Mouse (Mus musculus) liver, embryonic 15.5 days (tissue): ENCODE measurements around the gene Tprn. TPM values are rescaled to one million over a fixed set of nuclear protein-coding genes. Genes with fewer than 3 reads are reported as not detected.
A peak's percentile ranks its signal among the peaks of the same experiment; 100 is the strongest.

ENCODE experiments used
- ATAC-seq: fragments of 200-750 bp; cut with Nextera tagmentation; 2 replicates; pipeline ENCODE4 v1.8.0; 2017; ENCODE audit warnings: moderate number of reproducible peaks, mild to moderate bottlenecking, moderate library complexity; ENCODE audit not compliant: insufficient read depth
- H3K27ac ChIP-seq: fragments of 300-500 bp; sonication (generic); replicated peaks from 2 replicates; pipeline ENCODE4 v1.5.1; 2015; ENCODE audit warnings: mild to moderate bottlenecking, inconsistent platforms
- H3K27me3 ChIP-seq: fragments of 300-500 bp; sonication (generic); 2 replicates; pipeline ENCODE4 v1.6.1; 2015; ENCODE audit warnings: mild to moderate bottlenecking, inconsistent platforms
- H3K36me3 ChIP-seq: fragments of 300-500 bp; sonication (generic); replicated peaks from 2 replicates; pipeline ENCODE4 v1.6.1; 2015; ENCODE audit warnings: moderate library complexity, mild to moderate bottlenecking, inconsistent platforms
- H3K4me1 ChIP-seq: fragments of 300-500 bp; sonication (generic); replicated peaks from 2 replicates; pipeline ENCODE4 v1.6.1; 2015; ENCODE audit warnings: inconsistent platforms
- H3K4me2 ChIP-seq: fragments of 300-500 bp; sonication (generic); 2 replicates; pipeline ENCODE4 v1.6.1; 2015; ENCODE audit warnings: moderate library complexity, mild to moderate bottlenecking, inconsistent platforms
- H3K4me3 ChIP-seq: fragments of 300-500 bp; sonication (generic); replicated peaks from 2 replicates; pipeline ENCODE4 v1.5.1; 2015; ENCODE audit warnings: mild to moderate bottlenecking, inconsistent platforms
- H3K9ac ChIP-seq: fragments of 300-500 bp; sonication (generic); 2 replicates; pipeline ENCODE4 v1.6.1; 2015; ENCODE audit warnings: moderate library complexity, mild to moderate bottlenecking, inconsistent platforms
- H3K9me3 ChIP-seq: fragments of 300-500 bp; sonication (generic); replicated peaks from 2 replicates; pipeline ENCODE4 v1.6.1; 2016; ENCODE audit warnings: inconsistent platforms
- WGBS: fragments of 180-500 bp; shearing (Covaris S2); methylation state at CpG from one replicate; pipeline ENCODE4 v1.1.7; 2015; ENCODE audit warnings: mixed read lengths; ENCODE audit not compliant: insufficient replicate concordance; 5-methylcytosine and 5-hydroxymethylcytosine counted together
- polyA plus RNA-seq: library from polyadenylated mRNA; unstranded; fragments of >200 nt; fragmentation: Nextera tagmentation; extraction: Ambion mirVana; gene quantifications from 2 replicates; pipeline ENCODE4 v1.2.1, GENCODE M21; 2015

Tprn gene
- polyA plus RNA-seq, 1 experiment from 2014 or later, result 3.9 TPM

DNA sequence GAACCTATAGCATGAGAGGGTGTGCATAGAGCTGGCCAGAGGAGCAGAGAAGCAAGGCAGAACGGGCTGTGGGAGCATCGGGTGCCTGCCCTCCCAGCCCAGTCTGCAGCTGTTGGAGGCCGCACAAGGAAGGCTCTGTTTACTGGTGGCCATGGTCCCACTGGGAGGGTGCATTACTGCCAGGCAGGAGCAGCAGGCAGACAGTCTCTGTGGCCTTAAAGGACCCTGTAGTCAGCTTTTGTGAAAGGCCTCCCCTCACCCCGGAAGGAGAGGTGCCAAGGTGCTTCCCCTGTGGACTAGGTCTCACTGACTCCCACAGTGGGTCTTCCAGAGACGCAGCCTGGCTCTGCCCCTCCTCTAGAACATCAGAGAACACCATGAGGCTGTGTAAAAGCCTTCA lies 35.6 kb upstream of the Tprn start:
- H3K27ac ChIP-seq, result peak overlapping the region; percentile 2; the same call in 1 of the 2 replicates
- peaks cover 17% of the 10 kb centered on the region for H3K27me3 ChIP-seq
- H3K36me3 ChIP-seq, result peaks cover 20% of the 10 kb centered on the region
- H3K9ac ChIP-seq, result no peak overlapping the region
- no peak overlapping the region for H3K4me2 ChIP-seq
- no peaks in the 10 kb centered on the region for H3K9me3 ChIP-seq
- peaks cover 43% of the 10 kb centered on the region for H3K4me1 ChIP-seq
- no peak overlapping the region for H3K4me3 ChIP-seq
- ATAC-seq, result no peak
- 80% methylated on average over 5 of the region's 5 CpGs for WGBS

DNA sequence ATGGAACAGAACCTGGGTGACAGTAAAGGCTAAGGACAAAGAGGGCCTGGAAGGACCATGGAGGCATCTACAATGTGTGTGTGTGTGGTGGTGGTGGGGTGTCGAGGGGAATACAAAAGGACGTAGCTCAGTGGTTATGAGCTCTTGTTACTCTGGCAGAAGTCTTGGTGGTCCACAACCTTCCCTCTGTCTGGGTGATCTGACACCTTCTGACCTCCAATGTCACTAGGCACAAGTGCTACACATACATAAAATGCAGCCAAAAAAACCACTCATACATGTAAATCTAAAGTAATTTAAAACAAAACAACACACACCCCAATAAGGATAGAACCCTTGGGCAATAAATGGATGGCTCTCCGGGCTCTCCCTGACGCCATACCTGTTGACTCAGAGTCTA lies 35.0 kb upstream of the Tprn start:
- peaks cover 15% of the 10 kb centered on the region for H3K36me3 ChIP-seq
- no peak overlapping the region for H3K4me3 ChIP-seq
- 91% methylated on average over 4 of the region's 4 CpGs for WGBS
- ATAC-seq, result no peak
- no peak overlapping the region for H3K4me2 ChIP-seq
- H3K27me3 ChIP-seq, result peaks cover 17% of the 10 kb centered on the region
- peaks cover 41% of the 10 kb centered on the region for H3K4me1 ChIP-seq
- no peaks in the 10 kb centered on the region for H3K9me3 ChIP-seq
- peak overlapping the region; percentile 71; the same call in 1 of the 2 replicates for H3K27ac ChIP-seq
- H3K9ac ChIP-seq, result no peak overlapping the region

DNA sequence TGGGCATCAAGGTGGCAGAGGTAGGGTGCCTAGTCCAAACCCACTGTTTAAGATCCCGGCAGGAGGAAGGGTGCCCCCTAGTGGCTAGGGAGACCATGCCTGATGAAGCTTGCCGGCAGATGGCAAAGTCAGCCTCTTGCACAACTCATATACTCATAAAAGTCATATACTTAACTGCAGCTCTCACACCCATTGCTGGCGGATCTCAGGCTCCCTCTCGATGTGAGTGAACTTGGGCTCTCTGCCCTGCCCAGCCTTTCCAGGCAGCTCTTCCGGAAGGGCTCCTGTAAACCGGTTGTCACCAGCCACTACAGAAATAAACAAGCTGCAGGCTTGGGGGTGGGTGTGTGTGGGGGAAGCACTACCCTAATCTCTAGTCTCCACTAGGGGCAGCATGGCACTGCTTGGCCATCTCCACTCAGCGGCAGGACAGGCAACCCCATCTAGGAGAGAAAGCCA lies 34.0 kb upstream of the Tprn start:
- H3K9ac ChIP-seq, result peak overlapping the region; percentile 46

DNA sequence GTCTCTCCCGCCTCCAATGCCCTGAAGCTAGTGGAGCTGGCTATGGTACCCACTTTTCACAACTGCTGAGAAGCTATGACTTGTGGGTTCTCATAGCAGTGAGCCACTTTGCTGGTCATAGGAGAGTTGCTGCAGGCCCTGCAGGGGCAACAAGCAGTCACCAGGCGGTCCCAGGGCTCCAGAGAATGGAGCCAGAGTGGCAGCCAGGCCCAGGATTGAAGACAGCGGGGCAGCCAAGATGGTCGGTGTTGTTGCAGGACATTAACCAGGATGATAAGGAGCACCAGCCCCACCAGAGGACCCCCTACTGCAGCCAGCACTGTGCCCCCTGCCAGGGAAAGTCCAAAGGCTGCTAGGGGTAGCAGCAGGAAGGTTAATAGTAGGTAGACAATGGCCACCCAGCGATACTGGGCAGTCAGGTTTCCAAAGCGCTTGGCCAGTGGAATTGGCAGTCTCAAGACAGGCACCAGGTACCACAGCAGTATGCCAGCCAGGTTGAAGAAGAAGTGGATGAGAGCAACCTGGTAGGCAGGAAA lies 33.4 kb upstream of the Tprn start:
- WGBS, result 71% methylated on average over 6 of the region's 6 CpGs
- Histone ChIP-seq H3K27ac (no peak overlapping the region), H3K4me3 (peak overlapping the region; percentile 44; the same call in 1 of the 2 replicates), H3K36me3 (no peaks in the 10 kb centered on the region), H3K27me3 (peaks cover 25% of the 10 kb centered on the region), H3K9me3 (no peaks in the 10 kb centered on the region), H3K4me1 (peaks cover 42% of the 10 kb centered on the region), H3K4me2 (peak overlapping the region; percentile 70), H3K9ac (no peak overlapping the region)
- ATAC-seq, result no peak

More for the DNA sequence above, 34.0 kb upstream of the Tprn start:
- Histone ChIP-seq H3K4me1 (peaks cover 40% of the 10 kb centered on the region), H3K36me3 (peaks cover 4% of the 10 kb centered on the region), H3K4me2 (peak overlapping the region; percentile 70), H3K27me3 (peaks cover 25% of the 10 kb centered on the region), H3K9me3 (no peaks in the 10 kb centered on the region), H3K4me3 (peak overlapping the region; percentile 44), H3K27ac (peak overlapping the region; percentile 71)
- under 1% methylated on average over 7 of the region's 7 CpGs for WGBS
- ATAC-seq, result no peak

DNA sequence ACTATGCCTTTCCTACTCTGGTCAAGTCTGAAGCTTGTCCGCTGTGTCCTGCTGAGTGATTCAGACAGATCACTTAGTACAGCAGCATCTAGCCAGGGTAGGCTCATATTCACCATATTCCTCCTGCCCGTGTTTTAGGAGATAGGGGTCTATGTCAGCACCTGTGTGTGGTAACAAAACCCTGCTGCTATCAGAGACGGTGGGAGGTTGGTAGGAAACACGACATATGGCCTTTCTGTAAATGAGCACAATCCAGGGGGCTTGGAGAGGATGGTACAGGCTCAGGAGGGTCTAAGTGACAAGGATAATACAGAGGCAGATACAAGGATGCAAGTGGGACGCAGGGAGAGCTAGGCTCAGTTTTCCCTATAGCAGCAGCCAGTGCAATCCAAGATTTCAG lies 32.8 kb upstream of the Tprn start:
- no peak overlapping the region for H3K9ac ChIP-seq
- no peak overlapping the region for H3K27ac ChIP-seq
- no peak for ATAC-seq
- H3K4me1 ChIP-seq, result peaks cover 47% of the 10 kb centered on the region
- H3K36me3 ChIP-seq, result no peaks in the 10 kb centered on the region
- peaks cover 25% of the 10 kb centered on the region for H3K27me3 ChIP-seq
- WGBS, result 71% methylated on average over 5 of the region's 5 CpGs
- H3K4me2 ChIP-seq, result no peak overlapping the region
- H3K4me3 ChIP-seq, result no peak overlapping the region
- H3K9me3 ChIP-seq, result no peaks in the 10 kb centered on the region

DNA sequence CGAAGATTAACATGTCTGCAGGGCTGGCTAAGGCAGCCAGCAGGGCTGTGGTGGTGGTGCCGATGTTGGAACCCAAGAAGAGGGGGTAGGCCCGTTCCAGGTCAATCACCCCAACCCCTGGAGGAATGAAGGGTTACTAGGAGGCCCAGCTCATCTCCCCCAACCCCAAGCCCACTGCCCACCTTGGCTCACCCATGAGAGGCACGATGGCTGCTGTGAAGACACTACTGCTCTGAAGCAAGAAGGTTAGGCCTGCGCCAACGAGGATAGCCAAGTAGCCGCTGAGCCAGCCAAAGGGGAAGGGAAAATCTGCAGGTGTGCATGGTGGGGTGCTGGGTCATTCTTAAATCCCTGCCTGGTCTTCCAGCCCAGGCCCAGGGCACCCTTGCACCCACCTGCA lies 31.8 kb upstream of the Tprn start:
- Histone ChIP-seq H3K4me3 (no peak overlapping the region), H3K4me1 (peaks cover 45% of the 10 kb centered on the region), H3K27ac (no peak overlapping the region), H3K9ac (no peak overlapping the region), H3K9me3 (no peaks in the 10 kb centered on the region), H3K27me3 (peaks cover 31% of the 10 kb centered on the region), H3K4me2 (no peak overlapping the region), H3K36me3 (no peaks in the 10 kb centered on the region)
- ATAC-seq, result no peak
- WGBS, result 75% methylated on average over 7 of the region's 7 CpGs

DNA sequence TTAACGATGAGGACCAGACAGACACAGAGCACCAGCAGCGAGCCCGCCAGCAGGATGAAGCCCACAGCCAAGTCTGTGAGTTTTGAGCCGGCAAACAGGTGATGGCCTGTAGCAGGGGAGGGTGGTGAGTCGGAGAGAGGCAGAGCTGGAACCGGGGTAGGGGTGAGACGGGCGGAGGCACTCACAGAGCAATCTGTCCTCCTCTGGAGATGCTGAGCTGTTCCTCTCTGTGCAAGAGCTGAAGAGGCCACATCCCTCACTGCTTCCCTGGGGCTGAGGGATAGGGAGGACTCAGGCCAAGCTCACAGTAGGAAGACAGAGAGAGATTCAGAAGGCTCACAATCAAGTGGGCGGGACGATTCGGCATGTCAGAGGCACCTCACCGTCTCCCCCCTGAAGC lies 31.4 kb upstream of the Tprn start:
- Histone ChIP-seq H3K27me3 (peaks cover 31% of the 10 kb centered on the region), H3K9me3 (no peaks in the 10 kb centered on the region), H3K4me3 (no peak overlapping the region), H3K27ac (no peak overlapping the region), H3K36me3 (no peaks in the 10 kb centered on the region), H3K4me1 (peaks cover 41% of the 10 kb centered on the region), H3K9ac (no peak overlapping the region), H3K4me2 (no peak overlapping the region)
- ATAC-seq, result no peak
- 63% methylated on average over 12 of the region's 12 CpGs for WGBS

DNA sequence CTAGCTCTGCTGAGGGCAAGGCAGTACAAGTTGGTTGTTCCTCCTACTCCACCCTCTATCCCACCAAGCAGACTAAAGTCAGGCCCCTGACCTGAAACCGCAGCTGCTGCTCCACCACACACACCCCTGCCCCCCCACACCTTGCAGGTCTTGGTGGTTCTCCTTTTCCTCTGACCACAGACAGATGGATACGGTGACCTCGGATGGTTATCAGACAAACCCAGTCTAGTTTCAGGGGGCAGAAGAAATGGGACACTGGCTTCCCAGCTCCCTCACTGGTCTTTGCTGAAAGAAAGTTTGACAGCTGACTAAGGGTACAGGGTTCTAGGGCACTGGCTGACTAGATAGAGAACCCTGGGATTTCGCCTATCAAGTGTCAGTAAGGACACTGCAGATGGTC lies 29.0 kb upstream of the Tprn start:
- Histone ChIP-seq H3K36me3 (no peaks in the 10 kb centered on the region), H3K27ac (no peak overlapping the region), H3K4me2 (no peak overlapping the region), H3K4me3 (no peak overlapping the region), H3K4me1 (peaks cover 29% of the 10 kb centered on the region), H3K9ac (no peak overlapping the region), H3K27me3 (peaks cover 42% of the 10 kb centered on the region), H3K9me3 (no peaks in the 10 kb centered on the region)
- no peak for ATAC-seq
- 12% methylated on average over 4 of the region's 4 CpGs for WGBS

DNA sequence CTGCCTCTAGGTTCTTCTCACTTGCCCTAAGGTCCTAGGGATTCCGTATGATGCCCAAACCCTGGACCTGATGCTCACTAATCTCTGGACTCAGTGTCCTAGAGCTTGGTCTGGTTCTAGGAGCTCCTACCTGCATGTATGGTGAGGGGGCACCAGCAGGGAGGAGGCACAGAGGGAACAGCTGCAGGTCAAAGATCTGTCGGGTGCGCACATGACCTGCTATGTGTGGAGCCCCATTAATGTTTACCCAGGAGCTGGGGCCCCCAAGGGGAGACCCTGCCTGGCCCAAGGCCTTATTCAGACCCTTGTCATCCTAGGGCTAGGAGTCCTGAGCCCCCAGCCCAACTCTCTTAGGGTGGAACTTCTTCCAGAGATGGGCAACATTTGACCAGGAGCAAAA lies 28.4 kb upstream of the Tprn start, which contains the start of gene Slc34a3:
TSS of gene Slc34a3 (minus strand) at position 315 of the 400 bp plus-strand sequence.
- Histone ChIP-seq H3K9ac (no peak within 1 kb of the TSS), H3K4me2 (no peak within 1 kb of the TSS), H3K27me3 (peaks cover 45% of the 10 kb centered on the region), H3K4me3 (no peak within 1 kb of the TSS), H3K4me1 (peaks cover 23% of the 10 kb centered on the region), H3K9me3 (no peaks in the 10 kb centered on the region), H3K27ac (no peak within 1 kb of the TSS), H3K36me3 (no peaks in the 10 kb centered on the region)
- no peak for ATAC-seq
- WGBS, result 60% methylated on average over 3 of the region's 3 CpGs

DNA sequence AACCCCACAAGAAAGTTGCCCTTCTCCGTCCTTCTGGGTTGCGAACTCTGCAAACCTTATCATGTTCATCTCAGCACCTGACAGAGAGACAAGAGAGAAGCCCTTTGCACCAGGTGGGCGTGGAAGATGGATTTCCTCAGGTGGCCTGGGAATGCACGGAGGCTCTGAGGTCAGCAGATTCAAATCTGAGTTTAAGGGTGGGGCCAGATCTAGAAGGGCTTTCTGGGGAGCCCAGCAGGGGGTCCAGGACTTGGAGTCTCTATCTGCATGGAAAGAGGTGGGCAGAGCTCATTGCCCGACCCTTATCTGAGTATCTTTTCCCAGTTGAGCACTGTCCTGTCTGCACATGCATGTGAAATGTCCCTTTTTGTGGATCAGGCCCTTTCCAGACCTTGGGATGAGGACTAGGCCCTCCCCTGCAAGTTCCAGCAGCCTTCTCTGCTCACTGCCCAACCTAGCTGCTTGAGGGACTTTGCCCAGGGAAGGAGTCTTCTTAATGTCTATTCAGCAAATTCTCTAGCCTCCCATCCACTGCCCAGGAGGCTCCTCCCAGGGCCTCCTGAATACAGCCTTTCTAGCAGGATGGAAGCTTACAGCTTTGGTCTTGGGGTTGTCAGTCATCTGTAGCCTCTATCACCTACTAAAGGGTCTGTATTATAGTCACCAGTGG lies 27.7 kb upstream of the Tprn start:
- no peak overlapping the region for H3K4me2 ChIP-seq
- H3K9ac ChIP-seq, result no peak overlapping the region
- H3K36me3 ChIP-seq, result no peaks in the 10 kb centered on the region
- peaks cover 47% of the 10 kb centered on the region; the same call in 1 of the 2 replicates for H3K27me3 ChIP-seq
- peaks cover 22% of the 10 kb centered on the region for H3K4me1 ChIP-seq
- 55% methylated on average over 5 of the region's 5 CpGs for WGBS
- H3K27ac ChIP-seq, result no peak overlapping the region
- no peak overlapping the region for H3K4me3 ChIP-seq
- no peaks in the 10 kb centered on the region for H3K9me3 ChIP-seq
- no peak for ATAC-seq

DNA sequence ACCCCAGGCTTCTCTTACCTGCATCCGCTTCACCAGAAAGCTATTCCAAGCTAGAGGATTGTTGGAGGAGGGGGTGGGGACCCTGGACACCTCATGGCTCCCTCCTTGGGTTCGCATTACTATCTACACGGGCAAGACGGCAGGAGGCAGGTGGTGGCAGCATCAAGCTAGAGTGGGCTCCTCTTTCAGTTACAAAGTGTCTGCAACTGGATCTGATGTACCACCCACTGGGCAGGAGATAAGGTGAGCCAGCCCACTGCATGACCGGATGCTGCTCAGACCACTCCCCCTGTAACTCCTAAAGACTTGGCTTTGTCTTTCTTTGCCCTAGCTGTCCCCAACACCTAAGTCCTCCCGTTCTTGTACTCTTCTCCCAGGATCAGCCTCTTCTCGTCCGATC lies 25.8 kb upstream of the Tprn start, which contains the start of gene Rnf224:
TSS of gene Rnf224 (minus strand) at position 174 of the 400 bp plus-strand sequence.
- Histone ChIP-seq H3K27ac (no peak within 1 kb of the TSS), H3K4me1 (peaks cover 36% of the 10 kb centered on the region), H3K9ac (no peak within 1 kb of the TSS)

More for the DNA sequence above, 25.8 kb upstream of the Tprn start, which contains the start of gene Rnf224:
- WGBS, result 35% methylated on average over 8 of the region's 8 CpGs
- Histone ChIP-seq H3K4me3 (no peak within 1 kb of the TSS), H3K9me3 (no peaks in the 10 kb centered on the region), H3K27me3 (peaks cover 46% of the 10 kb centered on the region), H3K36me3 (no peaks in the 10 kb centered on the region), H3K4me2 (no peak within 1 kb of the TSS)
- ATAC-seq, result no peak
